Mouse (Mus musculus) B cell, adult 2 months (primary cell): ENCODE measurements around the gene Caln1.
"Not testable (repeated sequence)": the region's sequence is repeated elsewhere in the genome, so short reads cannot be mapped to it uniquely, and the experiment has no call there.

Experiments
- DNase-seq, 2 experiments: peaks; one replicate each; pipeline ENCODE4 v3.0.0; 2022

Caln1 gene

GRCm38 (mm10) chr5:130563146-130563545 is 193.9 kb downstream of the Caln1 start:
- DNase-seq = no peak

- no peak for DNase-seq
Observed at GRCm38 (mm10) chr5:130566002-130566401, 196.7 kb downstream of the Caln1 start.

GRCm38 (mm10) chr5:130577581-130577980 is 208.3 kb downstream of the Caln1 start:
- no peak for DNase-seq

GRCm38 (mm10) chr5:130584042-130584441 is 214.8 kb downstream of the Caln1 start:
- DNase-seq = no peak

GRCm38 (mm10) chr5:130586257-130586656 is 217.0 kb downstream of the Caln1 start:
- DNase-seq = no peak

GRCm38 (mm10) chr5:130596541-130596940 is 227.3 kb downstream of the Caln1 start:
- no peak for DNase-seq

- no peak for DNase-seq
Observed at GRCm38 (mm10) chr5:130613657-130614056, 244.4 kb downstream of the Caln1 start.

- DNase-seq = no peak
Observed at GRCm38 (mm10) chr5:130614209-130614608, 245.0 kb downstream of the Caln1 start.

GRCm38 (mm10) chr5:130620060-130620459 is 250.8 kb downstream of the Caln1 start:
- no peak for DNase-seq

- DNase-seq = no peak
Observed at GRCm38 (mm10) chr5:130623206-130623605, 254.0 kb downstream of the Caln1 start.

- no peak for DNase-seq
Observed at GRCm38 (mm10) chr5:130627800-130628199, 258.5 kb downstream of the Caln1 start.

- no peak for DNase-seq
Observed at GRCm38 (mm10) chr5:130635397-130635796, 266.1 kb downstream of the Caln1 start.

- no peak for DNase-seq
Observed at GRCm38 (mm10) chr5:130641881-130642280, 272.6 kb downstream of the Caln1 start.

GRCm38 (mm10) chr5:130646126-130646525 is 276.9 kb downstream of the Caln1 start:
- DNase-seq = not testable (repeated sequence)

GRCm38 (mm10) chr5:130658141-130658540 is 288.9 kb downstream of the Caln1 start:
- DNase-seq = no peak

- DNase-seq = no peak
Observed at GRCm38 (mm10) chr5:130666091-130666490, 296.8 kb downstream of the Caln1 start.

- no peak for DNase-seq
Observed at GRCm38 (mm10) chr5:130672588-130672987, 303.3 kb downstream of the Caln1 start.

GRCm38 (mm10) chr5:130673092-130673491 is 303.8 kb downstream of the Caln1 start:
- no peak for DNase-seq

GRCm38 (mm10) chr5:130677895-130678294 is 308.6 kb downstream of the Caln1 start:
- DNase-seq = no peak

- DNase-seq = no peak
Observed at GRCm38 (mm10) chr5:130685911-130686658, 316.8 kb downstream of the Caln1 start.

- DNase-seq = no peak
Observed at GRCm38 (mm10) chr5:130688385-130689138, 319.3 kb downstream of the Caln1 start.

GRCm38 (mm10) chr5:130691349-130691748 is 322.1 kb downstream of the Caln1 start:
- no peak for DNase-seq

- DNase-seq = no peak
Observed at GRCm38 (mm10) chr5:130699476-130699875, 330.2 kb downstream of the Caln1 start.

- no peak for DNase-seq
Observed at GRCm38 (mm10) chr5:130701777-130702176, 332.5 kb downstream of the Caln1 start.
